Mouse (Mus musculus): ENCODE measurements around the gene Larp1b. TPM values are rescaled to one million over a fixed set of nuclear protein-coding genes. Genes with fewer than 3 reads are reported as not detected.

Larp1b gene
- total and polyA plus RNA-seq, 3 experiments = 31.1 to 76.3 (median 60.7) TPM

DNA sequence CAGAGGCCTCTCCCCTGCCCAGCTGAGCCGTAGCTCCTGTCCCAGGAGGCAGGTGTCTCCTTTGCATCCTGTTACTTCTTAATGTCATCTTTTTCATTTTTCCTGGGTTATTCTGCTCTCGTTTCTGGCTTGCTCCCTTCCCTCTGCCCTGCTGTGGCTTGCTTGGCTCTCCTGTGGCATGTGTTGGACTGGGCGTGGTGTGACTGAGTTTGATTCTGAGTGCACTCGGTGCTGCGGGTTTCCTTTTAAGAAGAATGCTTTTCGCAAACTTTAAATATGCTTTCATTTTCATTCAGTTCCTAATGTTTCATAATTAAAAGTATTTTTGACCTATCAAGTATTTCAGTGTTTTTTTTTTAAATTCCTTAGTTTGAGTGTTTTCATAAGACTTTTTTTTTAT is 65.3 kb downstream of the Larp1b start:
- Histone ChIP-seq H3K36me3 (replicated peaks) (no peaks in the 10 kb centered on the region), H3K4me1 (ENCODE audit: insufficient read depth, low read depth, low read length) (no peaks in the 10 kb centered on the region), H3K4me3 (ENCODE audit: low read depth, low read length) (no peak overlapping the region), H3K27me3 (ENCODE audit: insufficient read depth, low read length) (no peaks in the 10 kb centered on the region), H3K9me3 (replicated peaks) (no peaks in the 10 kb centered on the region)
- TF ChIP-seq CTCF (IDR thresholded peaks at IDR 0.05; ENCODE audit: low read depth, low read length) = no peak
- TF ChIP-seq TAL1 (conservative IDR thresholded peaks at IDR 0.05; ENCODE audit: low read depth, low read length) = no peak
- TF ChIP-seq POLR2AphosphoS5 (IDR thresholded peaks at IDR 0.05; ENCODE audit: insufficient replicate concordance, low read depth, low read length) = no peak
- no peak for TF ChIP-seq GATA2 (IDR thresholded peaks at IDR 0.05; ENCODE audit: borderline replicate concordance, low read depth, low read length)
- TF ChIP-seq GATA1 (IDR thresholded peaks at IDR 0.05; ENCODE audit: borderline replicate concordance, low read length) = no peak
- DNase-seq (ENCODE audit: low spot score) (no peak), ATAC-seq (ENCODE audit: extremely low read depth, insufficient number of reproducible peaks, low FRiP score, poor library complexity, severe bottlenecking) (no peak)

- no peaks in the 10 kb centered on the region for H3K27me3 ChIP-seq (ENCODE audit: insufficient read depth, low read length)
- no peaks in the 10 kb centered on the region for H3K4me1 ChIP-seq (ENCODE audit: insufficient read depth, low read depth, low read length)
- no peaks in the 10 kb centered on the region for H3K9me3 ChIP-seq (replicated peaks)
- H3K36me3 ChIP-seq (replicated peaks) = peaks cover 5% of the 10 kb centered on the region
- TF ChIP-seq TAL1 (conservative IDR thresholded peaks at IDR 0.05; ENCODE audit: low read depth, low read length) (no peak), POLR2AphosphoS5 (IDR thresholded peaks at IDR 0.05; ENCODE audit: insufficient replicate concordance, low read depth, low read length) (no peak), GATA1 (IDR thresholded peaks at IDR 0.05; ENCODE audit: borderline replicate concordance, low read length) (no peak), GATA2 (IDR thresholded peaks at IDR 0.05; ENCODE audit: borderline replicate concordance, low read depth, low read length) (no peak), CTCF (IDR thresholded peaks at IDR 0.05; ENCODE audit: low read depth, low read length) (no peak)
- ATAC-seq (ENCODE audit: extremely low read depth, insufficient number of reproducible peaks, low FRiP score, poor library complexity, severe bottlenecking) = no peak
- no peak for DNase-seq (ENCODE audit: low spot score)
- H3K4me3 ChIP-seq (ENCODE audit: low read depth, low read length) = no peak overlapping the region
Measured at GRCm38 (mm10) chr3:41018022-41018608, 68.5 kb downstream of the Larp1b start.

GRCm38 (mm10) chr3:41020687-41021086 is 71.1 kb downstream of the Larp1b start:
- Histone ChIP-seq H3K4me3 (ENCODE audit: low read depth, low read length) (no peak overlapping the region), H3K36me3 (replicated peaks) (peaks cover 9% of the 10 kb centered on the region), H3K27me3 (ENCODE audit: insufficient read depth, low read length) (no peaks in the 10 kb centered on the region), H3K9me3 (replicated peaks) (no peaks in the 10 kb centered on the region), H3K4me1 (ENCODE audit: insufficient read depth, low read depth, low read length) (no peaks in the 10 kb centered on the region)
- TF ChIP-seq GATA1 (IDR thresholded peaks at IDR 0.05; ENCODE audit: borderline replicate concordance, low read length) (no peak), TAL1 (conservative IDR thresholded peaks at IDR 0.05; ENCODE audit: low read depth, low read length) (no peak), GATA2 (IDR thresholded peaks at IDR 0.05; ENCODE audit: borderline replicate concordance, low read depth, low read length) (no peak), POLR2AphosphoS5 (IDR thresholded peaks at IDR 0.05; ENCODE audit: insufficient replicate concordance, low read depth, low read length) (no peak)
- DNase-seq (ENCODE audit: low spot score) (no peak), ATAC-seq (ENCODE audit: extremely low read depth, insufficient number of reproducible peaks, low FRiP score, poor library complexity, severe bottlenecking) (no peak)

DNA sequence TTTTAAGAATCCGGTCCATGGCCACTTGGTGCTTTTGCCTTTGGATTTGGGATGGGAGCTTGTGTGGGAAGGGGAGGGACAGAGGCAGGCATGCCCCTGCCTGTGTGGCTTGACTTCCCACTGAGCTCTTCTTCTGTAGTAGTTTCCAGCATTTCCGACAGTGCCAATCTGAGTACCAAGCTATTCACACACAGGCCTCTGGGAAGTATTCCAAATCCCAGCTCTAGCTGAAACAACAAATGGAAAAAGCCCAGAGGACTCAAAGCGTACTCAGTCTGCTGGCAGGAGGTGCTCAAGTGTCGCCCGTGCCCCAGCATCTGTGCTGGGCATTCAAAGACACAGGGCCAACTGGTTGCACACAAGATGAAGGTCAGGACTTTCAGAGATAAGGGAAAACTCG is 72.4 kb downstream of the Larp1b start:
- Histone ChIP-seq H3K27me3 (ENCODE audit: insufficient read depth, low read length) (no peaks in the 10 kb centered on the region), H3K4me3 (ENCODE audit: low read depth, low read length) (no peak overlapping the region), H3K4me1 (ENCODE audit: insufficient read depth, low read depth, low read length) (no peaks in the 10 kb centered on the region), H3K36me3 (replicated peaks) (peaks cover 12% of the 10 kb centered on the region), H3K9me3 (replicated peaks) (no peaks in the 10 kb centered on the region)
- ATAC-seq (ENCODE audit: extremely low read depth, insufficient number of reproducible peaks, low FRiP score, poor library complexity, severe bottlenecking) (no peak), DNase-seq (ENCODE audit: low spot score) (no peak)
- TF ChIP-seq CTCF (IDR thresholded peaks at IDR 0.05; ENCODE audit: low read depth, low read length) (no peak), TAL1 (conservative IDR thresholded peaks at IDR 0.05; ENCODE audit: low read depth, low read length) (no peak), POLR2AphosphoS5 (IDR thresholded peaks at IDR 0.05; ENCODE audit: insufficient replicate concordance, low read depth, low read length) (no peak), GATA1 (IDR thresholded peaks at IDR 0.05; ENCODE audit: borderline replicate concordance, low read length) (no peak), GATA2 (IDR thresholded peaks at IDR 0.05; ENCODE audit: borderline replicate concordance, low read depth, low read length) (no peak)

DNA sequence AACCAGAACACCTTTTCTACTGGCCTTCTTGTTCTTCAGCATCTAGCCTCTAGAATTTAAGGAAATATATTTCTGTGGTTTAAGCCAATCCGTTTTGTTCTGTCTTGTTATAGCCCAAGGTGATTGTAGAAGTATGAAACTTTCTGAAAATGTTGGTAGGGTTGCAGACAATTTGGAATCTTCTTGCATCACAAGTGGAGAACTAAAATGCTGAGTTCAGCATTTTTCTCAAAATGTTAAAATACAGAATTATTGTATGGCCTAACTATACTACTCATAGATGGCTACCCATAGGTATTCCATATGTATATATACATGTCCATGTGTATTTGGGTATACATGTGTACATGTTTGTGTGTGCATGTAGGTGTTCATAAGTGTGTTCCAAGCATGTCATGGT is 81.1 kb downstream of the Larp1b start:
- H3K9me3 ChIP-seq (replicated peaks) = no peaks in the 10 kb centered on the region
- no peaks in the 10 kb centered on the region for H3K27me3 ChIP-seq (ENCODE audit: insufficient read depth, low read length)
- H3K4me1 ChIP-seq (ENCODE audit: insufficient read depth, low read depth, low read length) = no peaks in the 10 kb centered on the region
- no peak for ATAC-seq (ENCODE audit: extremely low read depth, insufficient number of reproducible peaks, low FRiP score, poor library complexity, severe bottlenecking)
- DNase-seq (ENCODE audit: low spot score) = no peak
- H3K36me3 ChIP-seq (replicated peaks) = peaks cover 8% of the 10 kb centered on the region
- no peak overlapping the region for H3K4me3 ChIP-seq (ENCODE audit: low read depth, low read length)
- TF ChIP-seq TAL1 (conservative IDR thresholded peaks at IDR 0.05; ENCODE audit: low read depth, low read length) (no peak), CTCF (IDR thresholded peaks at IDR 0.05; ENCODE audit: low read depth, low read length) (no peak), POLR2AphosphoS5 (IDR thresholded peaks at IDR 0.05; ENCODE audit: insufficient replicate concordance, low read depth, low read length) (no peak), GATA2 (IDR thresholded peaks at IDR 0.05; ENCODE audit: borderline replicate concordance, low read depth, low read length) (no peak), GATA1 (IDR thresholded peaks at IDR 0.05; ENCODE audit: borderline replicate concordance, low read length) (no peak)

DNA sequence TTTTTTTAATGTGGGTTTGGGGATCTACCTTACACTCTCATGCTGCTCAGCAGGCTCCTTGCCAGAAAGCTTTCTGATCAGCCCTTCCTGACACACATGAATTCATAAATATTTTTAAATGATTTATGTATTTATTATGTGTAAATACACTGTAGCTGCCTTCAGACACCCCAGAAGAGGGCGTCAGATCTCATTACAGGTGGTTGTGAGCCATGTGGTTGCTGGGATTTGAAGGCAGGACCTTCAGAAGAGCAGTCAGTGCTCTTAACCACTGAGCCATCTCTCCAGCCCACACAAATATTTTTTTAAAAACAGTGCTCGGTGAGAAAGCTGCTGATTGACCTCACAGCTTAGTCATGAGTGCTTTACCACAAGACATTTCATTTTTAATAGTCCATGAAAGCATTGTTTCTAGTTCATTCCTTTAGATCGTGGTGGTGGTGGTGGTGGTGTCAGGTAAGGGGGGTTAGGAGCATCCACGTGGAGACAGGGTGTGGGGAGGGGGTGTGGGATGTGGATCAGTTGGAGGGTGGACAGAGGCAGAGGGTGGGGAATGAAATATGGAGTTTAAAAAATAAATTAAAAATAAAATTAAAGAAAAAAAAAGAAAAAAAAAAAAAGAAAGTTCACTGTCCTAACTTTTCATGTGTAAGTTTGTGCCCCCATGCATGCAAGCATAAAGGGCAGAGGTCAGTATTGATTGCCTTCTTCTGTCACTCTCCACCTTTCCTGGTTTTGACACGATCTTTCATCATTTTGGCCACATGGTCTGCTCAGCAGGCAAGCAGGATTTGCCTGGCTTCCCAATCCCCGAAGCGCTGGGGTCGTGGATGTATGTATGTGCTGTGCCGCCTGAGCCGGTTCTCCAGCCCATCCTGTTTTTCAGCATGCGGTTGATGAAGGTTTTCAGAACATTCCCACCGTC is 81.9 kb downstream of the Larp1b start:
- TF ChIP-seq GATA1 (IDR thresholded peaks at IDR 0.05; ENCODE audit: borderline replicate concordance, low read length) = no peak
- TF ChIP-seq POLR2AphosphoS5 (IDR thresholded peaks at IDR 0.05; ENCODE audit: insufficient replicate concordance, low read depth, low read length) = no peak
- TF ChIP-seq CTCF (IDR thresholded peaks at IDR 0.05; ENCODE audit: low read depth, low read length) = no peak
- no peak for TF ChIP-seq TAL1 (conservative IDR thresholded peaks at IDR 0.05; ENCODE audit: low read depth, low read length)
- TF ChIP-seq GATA2 (IDR thresholded peaks at IDR 0.05; ENCODE audit: borderline replicate concordance, low read depth, low read length) = no peak
- Histone ChIP-seq H3K9me3 (replicated peaks) (no peaks in the 10 kb centered on the region), H3K4me3 (ENCODE audit: low read depth, low read length) (no peak overlapping the region), H3K4me1 (ENCODE audit: insufficient read depth, low read depth, low read length) (no peaks in the 10 kb centered on the region), H3K36me3 (replicated peaks) (peaks cover 8% of the 10 kb centered on the region), H3K27me3 (ENCODE audit: insufficient read depth, low read length) (no peaks in the 10 kb centered on the region)
- ATAC-seq (ENCODE audit: extremely low read depth, insufficient number of reproducible peaks, low FRiP score, poor library complexity, severe bottlenecking) (no peak), DNase-seq (ENCODE audit: low spot score) (no peak)

All from G1E (cell line).